Mouse (Mus musculus) spleen, adult 2 months (tissue): ENCODE measurements around the gene Cdh13.

Source experiments
- CTCF ChIP-seq: fragments of 200-500 bp; IDR thresholded peaks from 2 replicates; pipeline ENCODE4 v1.5.1; 2011; ENCODE audit warnings: mild to moderate bottlenecking, inconsistent platforms; ENCODE audit not compliant: insufficient read depth, insufficient read length, insufficient replicate concordance; ENCODE audit errors: extremely low read depth
- POLR2A ChIP-seq: fragments of 200-500 bp; IDR thresholded peaks from 2 replicates; pipeline ENCODE4 v1.6.1; 2011; ENCODE audit warnings: low read depth, low read length, inconsistent platforms

GRCm38 (mm10) chr8:118709366-118709765, 425.8 kb downstream of the Cdh13 start:
- no peak for TF ChIP-seq CTCF
- TF ChIP-seq POLR2A, result no peak
